Mouse (Mus musculus) liver, postnatal 0 days (tissue): ENCODE results near the gene Ttc33. TPM values are rescaled to one million over a fixed set of nuclear protein-coding genes. Genes with fewer than 3 reads are reported as not detected.
A peak's percentile ranks its signal among the peaks of the same experiment; 100 is the strongest.

Source experiments
- ATAC-seq: fragments of 200-750 bp; cut with Nextera tagmentation; 2 replicates; pipeline ENCODE4 v1.8.0; 2017; ENCODE audit warnings: mild to moderate bottlenecking, moderate library complexity
- DNase-seq: peaks from one replicate; pipeline ENCODE4 v3.0.0-alpha.2; 2016
- H3K27ac ChIP-seq: fragments of 300-500 bp; sonication (generic); 2 replicates; pipeline ENCODE4 v1.5.1; 2014; ENCODE audit warnings: antibody characterized with exemption, moderate library complexity, mild to moderate bottlenecking, low read depth
- H3K27me3 ChIP-seq: fragments of 300-500 bp; sonication (generic); 2 replicates; pipeline ENCODE4 v1.6.1; 2014; ENCODE audit warnings: low read length, control low read depth, mixed read lengths; ENCODE audit not compliant: insufficient read depth
- H3K36me3 ChIP-seq: fragments of 300-500 bp; sonication (generic); replicated peaks from 2 replicates; pipeline ENCODE4 v1.6.1; 2014; ENCODE audit warnings: mild to moderate bottlenecking, control low read depth, low read length, moderate library complexity, mixed read lengths; ENCODE audit not compliant: insufficient read depth
- H3K4me1 ChIP-seq: fragments of 300-500 bp; sonication (generic); 2 replicates; pipeline ENCODE4 v1.6.1; 2014; ENCODE audit warnings: antibody characterized with exemption, mild to moderate bottlenecking, control low read depth; ENCODE audit not compliant: insufficient read depth
- H3K4me2 ChIP-seq: fragments of 300-500 bp; sonication (generic); 2 replicates; pipeline ENCODE4 v1.6.1; 2014; ENCODE audit warnings: low read depth, mild to moderate bottlenecking, low read length, moderate library complexity, mixed read lengths
- H3K4me3 ChIP-seq: fragments of 300-500 bp; sonication (generic); 2 replicates; pipeline ENCODE4 v1.5.1; 2014; ENCODE audit warnings: low read depth, low read length
- H3K9ac ChIP-seq: fragments of 300-500 bp; sonication (generic); replicated peaks from 2 replicates; pipeline ENCODE4 v1.6.1; 2014; ENCODE audit warnings: mild to moderate bottlenecking, moderate library complexity
- H3K9me3 ChIP-seq: fragments of 300-500 bp; sonication (generic); 2 replicates; pipeline ENCODE4 v1.6.1; 2016; ENCODE audit warnings: mild to moderate bottlenecking, control low read depth, low read length, mixed read lengths
- CTCF ChIP-seq: sonication (generic); IDR thresholded peaks from 2 replicates; pipeline ENCODE4 v1.5.1; 2016; ENCODE audit warnings: antibody characterized with exemption, low read depth
- EP300 ChIP-seq: IDR thresholded peaks from 2 replicates; pipeline ENCODE4 v1.6.1; 2016; ENCODE audit warnings: antibody characterized with exemption, low read depth, mild to moderate bottlenecking
- WGBS: fragments of 180-500 bp; shearing (Covaris S2); extraction: QIAGEN DNeasy Blood & Tissue Kit; methylation state at CpG from one replicate; pipeline ENCODE4 v1.1.7; 2014; ENCODE audit not compliant: insufficient replicate concordance; 5-methylcytosine and 5-hydroxymethylcytosine counted together
- polyA plus RNA-seq: library from polyadenylated mRNA; unstranded; fragments of >200 nt; fragmentation: Nextera tagmentation; extraction: Ambion mirVana; gene quantifications from 2 replicates; pipeline ENCODE4 v1.2.1, GENCODE M21; 2015

Gene Ttc33
- polyA plus RNA-seq, 1 experiment from 2014 or later: 16.3 TPM

- Histone ChIP-seq H3K9ac (no peak overlapping the region), H3K4me2 (no peak overlapping the region), H3K27me3 (no peaks in the 10 kb centered on the region), H3K27ac (no peak overlapping the region), H3K4me3 (no peak overlapping the region), H3K9me3 (no peaks in the 10 kb centered on the region), H3K36me3 (peaks cover 12% of the 10 kb centered on the region), H3K4me1 (peaks cover 22% of the 10 kb centered on the region; the same call in 1 of the 2 replicates)
- ATAC-seq: no peak
- TF ChIP-seq EP300: no peak
- TF ChIP-seq CTCF: peak; percentile 71
- 67% methylated on average over 3 of the region's 3 CpGs for WGBS
- DNase-seq: no peak
Observed at GRCm38 (mm10) chr15:5193833-5194232, 8.5 kb downstream of the Ttc33 start.

- Histone ChIP-seq H3K4me2 (no peak overlapping the region), H3K36me3 (peaks cover 12% of the 10 kb centered on the region), H3K4me1 (peaks cover 22% of the 10 kb centered on the region; the same call in 1 of the 2 replicates), H3K9me3 (no peaks in the 10 kb centered on the region), H3K4me3 (no peak overlapping the region), H3K27ac (no peak overlapping the region), H3K27me3 (no peaks in the 10 kb centered on the region), H3K9ac (no peak overlapping the region)
- ATAC-seq (no peak), DNase-seq (no peak)
- TF ChIP-seq CTCF: no peak
- no peak for TF ChIP-seq EP300
- WGBS: 81% methylated on average over 6 of the region's 6 CpGs
Observed at GRCm38 (mm10) chr15:5194446-5194845, 9.1 kb downstream of the Ttc33 start.

GRCm38 (mm10) chr15:5194931-5195330 lies 9.6 kb downstream of the Ttc33 start:
- Histone ChIP-seq H3K4me2 (no peak overlapping the region), H3K27ac (no peak overlapping the region), H3K36me3 (peaks cover 11% of the 10 kb centered on the region), H3K27me3 (no peaks in the 10 kb centered on the region), H3K4me1 (peaks cover 22% of the 10 kb centered on the region; the same call in 1 of the 2 replicates), H3K4me3 (no peak overlapping the region), H3K9me3 (no peaks in the 10 kb centered on the region), H3K9ac (no peak overlapping the region)
- DNase-seq: no peak
- no peak for TF ChIP-seq EP300
- no peak for TF ChIP-seq CTCF
- ATAC-seq: no peak
- WGBS: 80% methylated on average over 9 of the region's 9 CpGs

GRCm38 (mm10) chr15:5195987-5196514 lies 10.7 kb downstream of the Ttc33 start:
- Histone ChIP-seq H3K4me1 (peaks cover 22% of the 10 kb centered on the region; the same call in 1 of the 2 replicates), H3K4me2 (peak overlapping the region; percentile 2; the same call in 1 of the 2 replicates), H3K4me3 (no peak overlapping the region), H3K36me3 (peaks cover 4% of the 10 kb centered on the region; the same call in 1 of the 2 replicates), H3K9me3 (no peaks in the 10 kb centered on the region), H3K27ac (no peak overlapping the region), H3K27me3 (no peaks in the 10 kb centered on the region), H3K9ac (no peak overlapping the region)
- TF ChIP-seq CTCF: no peak
- TF ChIP-seq EP300: no peak
- ATAC-seq (peak; percentile 72), DNase-seq (peak; percentile 35)
- 13% methylated on average over 4 of the region's 4 CpGs for WGBS

GRCm38 (mm10) chr15:5196691-5197090 lies 11.4 kb downstream of the Ttc33 start:
- H3K9ac ChIP-seq: no peak overlapping the region
- no peak overlapping the region for H3K4me3 ChIP-seq
- H3K27ac ChIP-seq: no peak overlapping the region
- 45% methylated on average over 4 of the region's 4 CpGs for WGBS
- ATAC-seq (no peak), DNase-seq (no peak)
- no peaks in the 10 kb centered on the region for H3K27me3 ChIP-seq
- H3K36me3 ChIP-seq: peaks cover 4% of the 10 kb centered on the region; the same call in 1 of the 2 replicates
- TF ChIP-seq CTCF (no peak), EP300 (no peak)
- H3K4me1 ChIP-seq: peaks cover 22% of the 10 kb centered on the region; the same call in 1 of the 2 replicates
- 0 out of 2 replicates have a peak overlapping the region, but pooled peaks have one; percentile 2 for H3K4me2 ChIP-seq
- no peaks in the 10 kb centered on the region for H3K9me3 ChIP-seq

- Histone ChIP-seq H3K27me3 (no peaks in the 10 kb centered on the region), H3K9ac (no peak overlapping the region), H3K27ac (no peak overlapping the region), H3K4me2 (no peak overlapping the region), H3K4me3 (no peak overlapping the region), H3K9me3 (no peaks in the 10 kb centered on the region), H3K36me3 (peaks cover 2% of the 10 kb centered on the region; the same call in 1 of the 2 replicates), H3K4me1 (no peaks in the 10 kb centered on the region; the same call in 1 of the 2 replicates)
- no peak for ATAC-seq
- no peak for DNase-seq
- 87% methylated on average over 9 of the region's 9 CpGs for WGBS
- no peak for TF ChIP-seq EP300
- TF ChIP-seq CTCF: no peak
Observed at GRCm38 (mm10) chr15:5205222-5205621, 19.9 kb downstream of the Ttc33 start.
